Mouse (Mus musculus) bone marrow macrophage, adult 2 months (primary cell): Measurements from ENCODE around the gene Olfr1246.

Source experiments
- CTCF ChIP-seq: IDR thresholded peaks from 2 replicates; pipeline ENCODE4 v1.5.1; 2012; ENCODE audit warnings: low read depth, mild to moderate bottlenecking, low read length, moderate library complexity
- POLR2A ChIP-seq: IDR thresholded peaks from 2 replicates; pipeline ENCODE4 v1.6.1; 2012; ENCODE audit warnings: mild to moderate bottlenecking, low read depth, low read length, borderline replicate concordance

DNA sequence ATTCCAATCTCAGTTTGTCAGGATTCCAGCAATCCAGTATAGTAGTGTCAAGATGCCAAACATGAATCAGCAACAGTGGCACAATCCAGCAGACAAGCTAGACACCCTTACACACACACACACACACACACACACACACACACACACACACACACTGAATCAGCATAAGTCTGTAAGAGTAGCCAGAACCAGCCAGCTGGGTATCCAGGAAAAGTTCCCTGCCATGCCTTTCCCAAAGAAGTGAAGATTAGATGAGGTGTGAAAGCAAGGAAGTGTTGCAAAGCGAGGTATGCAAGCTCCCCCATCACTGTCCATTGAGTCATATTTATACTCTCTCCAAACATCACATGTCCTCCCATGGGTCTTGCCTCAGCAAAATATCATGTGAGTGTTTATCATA lies 53.0 kb downstream of the Olfr1246 start:
- TF ChIP-seq POLR2A = no peak
- no peak for TF ChIP-seq CTCF
